Mouse (Mus musculus) 3134 (cell line): ENCODE measurements around the gene Gm39115.
"Not testable (repeated sequence)": the region's sequence is repeated elsewhere in the genome, so short reads cannot be mapped to it uniquely, and the experiment has no call there.

ENCODE experiments used
- DNase-seq: peaks from one replicate; pipeline ENCODE4 v3.0.0-alpha.2; 2011; ENCODE audit warnings: low spot score; ENCODE audit not compliant: insufficient read length; ENCODE audit errors: extremely low read depth

Gm39115 gene

DNA sequence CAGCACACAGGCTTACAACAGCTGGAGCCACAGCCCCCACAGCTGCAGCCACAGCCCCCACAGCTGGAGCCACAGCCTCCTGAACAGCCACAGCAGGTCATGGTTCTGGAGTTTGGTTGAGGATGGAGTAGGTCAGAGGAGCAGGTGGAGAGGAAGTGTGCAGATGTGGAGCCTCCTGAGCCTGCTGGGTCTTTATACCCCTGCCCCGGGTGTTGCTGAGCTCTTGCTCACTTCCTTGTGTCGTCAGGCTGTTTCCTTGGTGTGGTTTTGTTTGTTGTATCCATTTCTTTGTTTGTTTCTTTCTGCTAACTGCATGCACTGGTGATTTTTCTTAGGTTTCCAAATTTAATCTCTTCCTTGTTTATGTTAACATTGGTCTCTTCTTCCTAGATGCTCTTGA lies at the start of gene Gm39115:
Gm39115 (minus strand) TSS at position 101 of the 400 bp plus-strand sequence.
- DNase-seq = not testable (repeated sequence)

DNA sequence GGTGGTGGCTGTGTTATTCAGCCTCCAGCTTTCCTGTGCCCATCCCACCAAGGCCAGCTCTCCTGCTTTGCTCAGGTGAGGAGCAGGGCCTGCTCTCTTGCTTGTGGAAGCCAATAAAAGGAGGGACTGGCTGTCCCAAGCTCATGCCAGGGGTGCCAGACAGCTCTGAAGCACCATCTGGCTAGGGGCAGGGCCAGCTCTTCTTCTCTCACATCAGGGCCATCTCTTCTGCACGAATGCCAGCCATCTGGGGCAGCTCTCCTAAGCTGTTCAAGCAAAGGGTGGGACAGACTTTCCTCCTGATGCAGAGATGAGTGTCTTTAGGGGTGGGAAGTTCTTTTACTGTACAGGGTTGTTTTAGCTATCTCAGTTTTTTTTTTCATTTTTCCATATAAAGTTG lies 45.2 kb upstream of the Gm39115 start:
- DNase-seq = no peak

DNA sequence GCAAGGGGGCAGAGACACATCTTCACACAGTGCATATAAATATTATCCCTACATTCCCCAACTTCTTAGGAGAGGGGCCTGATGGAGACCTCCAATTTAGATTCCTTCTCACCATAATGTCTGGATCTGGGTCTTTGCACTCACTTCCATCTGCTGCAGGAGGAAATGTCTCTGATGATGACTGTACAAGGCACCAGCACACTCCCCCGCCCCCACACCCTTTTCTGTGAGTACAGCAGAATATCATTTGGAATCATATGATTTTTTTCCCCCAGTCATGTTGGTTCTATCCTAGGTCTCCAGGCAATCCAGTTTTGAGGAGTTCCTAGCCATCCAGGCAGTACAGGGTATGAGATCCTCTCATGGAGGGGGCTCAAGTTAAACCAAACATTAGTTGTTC lies 42.9 kb upstream of the Gm39115 start:
- DNase-seq = no peak

DNA sequence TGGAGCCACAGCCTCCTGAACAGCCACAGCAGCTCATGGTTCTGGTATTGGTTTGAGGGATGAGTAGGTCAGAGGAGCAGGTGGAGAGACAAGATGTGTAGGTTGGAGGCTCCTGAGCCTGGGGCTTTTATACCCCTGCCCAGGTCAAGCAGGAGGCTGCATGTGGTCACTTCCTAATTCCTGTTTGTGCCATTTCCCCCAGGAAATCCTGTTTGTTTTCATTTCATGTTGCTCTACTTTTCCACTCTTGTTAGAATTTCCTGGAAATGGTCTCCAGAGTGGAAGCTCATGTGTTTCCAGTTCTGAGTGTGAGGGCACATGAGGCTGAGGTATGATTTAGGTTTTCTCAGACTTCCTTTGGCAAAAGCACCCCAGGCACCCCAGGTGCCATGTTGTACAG lies 40.1 kb upstream of the Gm39115 start, which contains the start of gene Krtap5-2:
Krtap5-2 (minus strand) TSS at position 101 of the 400 bp plus-strand sequence.
- DNase-seq = not testable (repeated sequence)

DNA sequence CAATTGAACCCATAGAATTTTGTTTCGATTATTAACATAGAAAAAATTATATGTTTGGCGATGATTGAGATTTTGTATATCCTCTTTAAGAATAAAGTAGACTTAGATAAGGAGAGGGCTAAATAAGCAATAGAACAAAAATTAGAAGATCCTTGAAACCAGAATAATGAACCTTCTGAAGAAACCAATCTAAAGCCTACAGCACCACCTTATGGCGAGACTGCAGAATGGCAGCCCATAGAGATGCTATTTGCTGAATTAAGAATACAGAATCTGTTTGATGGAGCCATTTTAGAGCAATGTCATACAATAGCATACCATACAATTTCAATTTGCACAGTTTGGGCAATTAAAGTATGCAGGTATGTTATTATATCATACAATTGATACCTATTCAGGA lies 34.0 kb upstream of the Gm39115 start:
- no peak for DNase-seq

DNA sequence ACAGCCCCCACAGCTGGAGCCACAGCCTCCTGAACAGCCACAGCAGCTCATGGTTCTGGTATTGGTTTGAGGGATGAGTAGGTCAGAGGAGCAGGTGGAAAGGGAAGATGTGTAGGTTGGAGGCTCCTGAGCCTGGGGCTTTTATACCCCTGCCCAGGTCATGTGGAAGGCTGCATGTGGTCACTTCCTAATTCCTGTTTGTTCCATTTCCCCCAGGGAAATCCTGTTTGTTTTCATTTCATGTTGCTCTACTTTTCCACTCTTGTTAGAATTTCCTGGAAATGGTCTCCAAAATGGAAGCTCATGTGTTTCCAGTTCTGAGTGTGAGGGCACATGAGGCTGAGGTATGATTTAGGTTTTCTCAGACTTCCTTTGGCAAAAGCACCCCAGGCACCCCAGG lies 29.8 kb upstream of the Gm39115 start, which contains the start of gene Gm4553:
Gm4553 (minus strand) TSS at position 101 of the 400 bp plus-strand sequence.
- not testable (repeated sequence) for DNase-seq

DNA sequence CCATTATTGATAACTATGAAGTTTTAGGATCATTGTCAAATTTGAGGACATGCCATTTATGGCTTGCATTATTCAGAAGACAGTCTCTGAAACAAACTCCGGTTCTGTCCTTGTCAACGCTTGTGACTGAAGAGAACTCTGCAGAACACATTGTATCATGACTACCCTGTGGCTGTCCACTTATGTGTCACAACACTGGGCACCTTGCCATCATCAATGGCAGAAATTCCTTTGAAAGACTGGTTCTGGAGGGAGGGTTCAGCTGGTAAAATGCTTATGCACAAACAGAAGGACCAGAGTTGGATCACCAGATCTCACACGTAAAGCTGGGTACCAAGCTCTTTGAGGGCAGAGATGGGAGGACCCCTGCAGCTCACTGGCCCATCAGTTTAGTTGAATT lies 23.5 kb upstream of the Gm39115 start:
- DNase-seq = no peak

DNA sequence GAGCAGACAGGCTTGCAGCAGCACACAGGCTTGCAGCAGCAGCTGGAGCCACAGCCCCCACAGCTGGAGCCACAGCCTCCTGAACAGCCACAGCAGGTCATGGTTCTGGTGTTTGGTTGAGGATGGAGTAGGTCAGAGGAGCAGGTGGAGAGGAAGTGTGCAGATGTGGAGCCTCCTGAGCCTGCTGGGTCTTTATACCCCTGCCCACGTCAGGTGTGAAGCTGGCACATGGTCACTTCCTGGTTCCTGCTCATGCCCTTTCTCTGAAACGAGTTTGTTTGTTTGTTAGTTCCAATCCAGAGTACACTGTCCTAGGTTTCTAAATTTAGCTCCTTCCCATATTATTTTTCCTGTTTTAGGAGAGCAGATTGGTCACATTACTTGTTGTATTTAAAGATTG lies 21.2 kb upstream of the Gm39115 start, which contains the start of gene Gm29735:
Gm29735 (minus strand) TSS at position 101 of the 400 bp plus-strand sequence.
- DNase-seq = not testable (repeated sequence)

DNA sequence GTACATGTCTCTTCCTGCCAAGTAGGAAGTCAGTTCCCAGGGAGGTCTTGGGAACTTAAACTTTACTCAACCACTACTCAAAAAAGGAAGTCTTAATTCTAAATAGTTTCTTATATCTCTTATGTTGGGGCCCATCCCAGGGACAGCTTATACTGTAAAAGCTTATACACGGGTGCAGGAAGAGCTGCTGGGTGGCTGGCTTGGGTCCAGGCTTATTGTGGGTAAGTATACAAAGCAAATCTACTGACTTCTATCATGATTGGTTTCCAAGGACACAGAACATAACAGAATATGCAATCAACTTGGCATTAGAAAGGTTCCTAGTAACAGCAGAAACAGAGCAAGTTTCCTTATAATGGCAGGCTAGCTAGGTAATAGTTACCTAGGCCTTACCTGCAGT lies 19.5 kb upstream of the Gm39115 start:
- no peak for DNase-seq

DNA sequence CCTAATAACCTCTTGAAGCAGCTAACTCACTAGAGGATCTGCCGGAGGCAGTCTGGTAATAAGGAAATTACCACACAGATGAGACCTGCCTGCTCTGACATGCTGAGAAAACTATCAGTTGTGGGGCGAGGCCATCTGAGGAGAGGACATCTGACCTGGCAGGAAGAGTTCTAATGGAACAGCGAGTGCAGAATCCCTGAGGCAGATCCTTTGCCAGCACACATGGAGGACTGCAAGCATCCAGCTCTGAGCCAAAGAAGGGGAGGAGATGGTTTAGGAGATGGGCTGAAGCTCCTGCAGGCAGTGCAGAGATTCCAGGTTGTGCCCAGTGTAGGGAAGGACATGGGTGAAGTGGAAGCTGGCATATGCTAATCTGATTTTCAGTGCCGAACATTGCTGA lies 16.4 kb upstream of the Gm39115 start:
- no peak for DNase-seq

DNA sequence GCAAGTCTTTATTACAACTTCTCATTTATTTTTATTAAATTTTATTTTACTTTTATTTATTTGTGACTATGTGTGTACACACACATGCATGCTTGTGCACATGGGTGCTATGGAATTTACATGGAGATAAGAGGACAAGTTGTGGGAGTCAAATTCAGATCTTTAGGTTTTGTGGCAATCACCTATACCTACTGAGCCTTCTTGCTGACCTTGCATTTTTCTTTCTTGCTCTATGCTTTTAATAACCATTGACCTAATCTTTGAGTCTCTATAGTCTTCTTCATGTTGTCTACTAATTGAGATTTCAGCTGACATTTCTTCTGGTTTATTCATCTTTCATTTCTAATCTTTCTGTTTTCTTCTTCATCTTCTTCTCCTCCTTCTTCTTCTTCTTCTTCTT lies 12.8 kb upstream of the Gm39115 start:
- DNase-seq = no peak

DNA sequence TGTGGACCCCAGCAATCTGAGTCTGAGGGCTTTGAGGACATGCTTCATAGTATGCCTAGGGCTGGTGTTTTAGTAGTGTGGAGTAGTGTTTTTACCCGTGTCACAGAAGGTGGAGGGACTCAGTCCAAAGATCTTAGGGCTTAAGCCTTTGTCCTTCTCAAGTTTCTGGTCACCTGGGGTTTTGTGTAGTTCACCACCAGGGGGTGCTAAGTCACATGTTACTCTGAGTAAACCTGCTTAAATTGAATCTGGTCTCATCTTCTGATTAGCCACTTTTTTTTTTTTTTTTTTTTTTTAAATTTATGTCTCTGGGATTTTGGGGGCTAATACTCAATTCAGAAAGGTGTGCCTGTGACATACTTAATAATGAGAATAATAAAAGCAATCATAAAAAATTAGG lies 10.2 kb upstream of the Gm39115 start:
- DNase-seq = no peak

DNA sequence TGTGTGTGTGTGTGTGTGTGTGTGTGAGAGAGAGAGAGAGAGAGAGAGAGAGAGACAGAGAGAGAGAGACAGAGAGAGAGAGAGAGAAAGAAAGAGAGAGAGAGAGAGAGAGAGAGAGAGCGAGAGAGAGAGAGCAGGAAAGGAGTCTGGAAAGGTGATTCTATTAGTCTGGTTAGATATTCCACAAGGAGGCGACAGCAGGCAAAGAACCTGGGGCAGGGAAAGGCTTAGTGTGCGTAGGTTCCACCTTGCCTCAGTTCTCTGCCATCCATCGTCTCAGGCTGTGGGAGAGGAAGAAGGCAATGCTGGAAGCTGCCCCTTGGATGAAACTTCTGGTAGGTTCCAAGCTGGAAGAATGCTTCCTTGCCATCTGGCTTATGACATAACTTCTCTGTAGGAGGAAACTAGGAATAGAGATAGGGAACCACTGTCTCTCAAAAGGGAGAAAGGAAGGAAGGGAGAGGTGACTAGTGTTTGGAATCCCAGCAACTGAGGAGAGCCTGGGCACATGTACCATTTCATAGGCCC lies 9.6 kb upstream of the Gm39115 start:
- no peak for DNase-seq

DNA sequence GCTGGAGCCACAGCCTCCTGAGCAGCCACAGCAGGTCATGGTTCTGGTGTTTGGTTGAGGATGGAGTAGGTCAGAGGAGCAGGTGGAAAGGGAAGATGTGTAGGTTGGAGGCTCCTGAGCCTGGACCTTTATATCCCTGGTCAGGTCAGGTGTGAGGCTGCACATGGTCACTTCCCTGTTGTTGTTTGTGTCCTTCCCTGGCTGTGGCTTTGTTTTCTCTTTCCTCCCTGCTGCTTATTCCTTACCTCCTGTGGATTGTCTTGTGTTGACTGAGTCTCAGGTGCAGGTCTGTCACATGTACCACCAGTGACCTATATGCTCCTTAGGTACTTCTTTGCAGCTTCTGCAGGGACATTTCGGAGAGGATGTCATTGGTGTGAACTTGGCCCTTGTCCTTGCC lies 8.7 kb upstream of the Gm39115 start, which contains the start of gene Gm45337:
Gm45337 (minus strand) TSS at position 101 of the 400 bp plus-strand sequence.
- DNase-seq = no peak

DNA sequence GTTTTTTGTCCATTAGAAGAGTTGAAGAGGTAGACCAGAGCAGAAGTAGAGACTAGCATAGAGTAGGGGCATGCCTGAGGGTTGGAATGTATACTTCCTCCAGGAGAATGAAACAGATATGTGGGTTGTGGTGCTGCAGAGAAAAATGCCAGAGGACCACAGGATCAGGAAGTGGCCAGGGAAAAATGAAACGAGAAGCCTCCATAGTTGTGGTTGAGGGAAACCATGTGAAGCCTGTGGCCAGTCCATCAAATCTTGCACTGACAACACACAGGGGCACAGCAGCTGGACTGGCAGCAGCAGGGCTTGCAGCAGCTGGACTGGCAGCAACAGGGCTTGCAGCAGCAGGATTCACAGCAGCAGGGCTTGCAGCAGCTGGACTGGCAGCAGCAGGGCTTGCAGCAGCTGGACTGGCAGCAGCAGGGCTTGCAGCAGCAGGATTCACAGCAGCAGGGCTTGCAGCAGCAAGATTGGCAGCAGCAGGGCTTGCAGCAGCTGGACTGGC lies 7.7 kb upstream of the Gm39115 start:
- peak; percentile 54 for DNase-seq

DNA sequence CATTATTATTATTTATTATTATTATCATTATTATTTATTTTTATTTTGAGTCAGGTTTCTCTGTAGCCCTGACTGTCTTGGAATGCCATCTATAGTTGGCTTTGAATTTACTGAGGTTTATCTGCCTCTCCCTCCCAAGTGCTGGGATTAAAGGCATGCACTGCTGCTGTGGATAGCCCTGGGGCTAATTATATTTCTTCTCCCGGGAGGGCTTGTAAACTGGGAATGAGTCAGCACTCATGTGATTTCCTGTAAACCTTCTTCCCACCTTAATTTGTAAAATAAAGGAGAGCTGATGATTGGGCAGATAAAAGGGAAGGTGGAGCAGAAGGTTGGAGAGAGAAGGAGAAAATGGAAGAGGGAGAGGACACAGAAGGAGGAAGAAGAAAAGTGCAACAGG lies 4.9 kb upstream of the Gm39115 start:
- DNase-seq = no peak

DNA sequence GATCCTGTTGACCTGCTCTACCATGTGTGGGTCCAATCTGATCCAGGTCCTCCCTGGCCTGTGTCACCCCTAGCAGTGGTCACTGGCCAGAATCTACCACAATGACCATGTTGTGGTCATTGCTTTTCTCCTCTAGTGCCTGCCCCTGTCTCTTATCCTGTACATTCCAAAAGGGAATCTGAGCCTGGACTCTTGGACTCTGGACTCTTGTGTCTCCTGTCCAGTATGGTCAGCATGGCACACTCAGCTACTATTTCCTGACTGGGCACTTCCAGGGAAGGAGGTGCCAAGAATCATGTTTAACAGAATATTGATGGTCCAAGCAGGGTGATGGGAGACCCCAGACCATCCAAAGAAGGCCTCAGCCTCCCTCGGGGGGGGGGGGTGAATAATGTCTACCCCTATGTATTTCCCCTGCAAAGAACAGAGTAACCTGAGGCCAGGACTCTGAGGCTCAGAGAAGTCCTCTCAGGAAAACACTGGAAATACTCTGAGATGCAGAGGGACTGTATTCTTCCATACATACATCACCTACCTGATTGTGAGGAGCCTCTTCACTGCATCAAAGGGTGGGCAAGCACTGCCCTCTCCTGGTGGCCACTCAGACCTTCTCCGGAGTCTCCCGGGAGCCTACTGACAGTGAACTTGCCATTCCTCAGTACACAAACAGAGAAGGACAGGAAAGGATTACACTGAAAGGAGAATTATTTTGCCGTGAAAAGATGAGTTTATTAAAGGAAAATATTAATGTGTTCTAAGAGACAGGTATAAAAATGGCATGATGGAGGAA lies 1.4 kb downstream of the Gm39115 start:
- DNase-seq = no peak

DNA sequence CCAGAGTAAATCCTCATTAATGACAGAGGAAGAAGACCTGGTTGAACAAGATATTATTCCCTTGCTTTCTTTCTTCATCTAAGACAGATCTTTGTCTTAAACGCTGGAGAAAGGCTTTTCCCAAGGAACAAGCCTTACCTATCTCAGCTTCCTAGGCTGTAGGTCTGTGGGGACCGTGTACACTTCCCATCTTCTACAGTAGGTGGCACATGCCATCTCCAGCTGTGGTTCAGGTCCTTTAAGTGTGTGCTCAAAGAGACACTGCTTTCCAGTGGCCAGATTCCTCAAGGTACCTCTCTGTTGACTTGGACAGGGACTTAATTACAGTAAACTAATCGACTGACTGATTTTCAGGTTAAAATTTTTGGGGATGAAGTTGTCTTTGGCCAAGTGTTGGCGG lies 7.0 kb downstream of the Gm39115 start:
- no peak for DNase-seq

DNA sequence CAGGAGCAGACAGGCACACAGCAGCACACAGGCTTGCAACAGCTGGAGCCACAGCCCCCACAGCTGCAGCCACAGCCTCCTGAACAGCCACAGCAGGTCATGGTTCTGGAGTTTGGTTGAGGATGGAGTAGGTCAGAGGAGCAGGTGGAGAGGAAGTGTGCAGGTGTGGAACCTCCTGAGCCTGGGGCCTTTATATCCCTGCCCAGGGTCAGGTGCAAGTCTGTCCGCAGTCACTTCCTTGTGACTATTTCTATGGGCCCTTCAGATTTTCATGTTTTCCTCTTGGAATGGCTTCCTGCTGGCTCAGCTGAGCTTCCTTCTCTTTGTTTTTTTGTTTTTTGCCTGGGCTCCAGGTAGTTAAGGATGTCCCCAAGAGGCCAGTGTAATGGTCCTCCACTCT lies 15.2 kb downstream of the Gm39115 start, which contains the start of gene Gm45618:
Gm45618 (minus strand) TSS at position 101 of the 400 bp plus-strand sequence.
- DNase-seq = not testable (repeated sequence)

DNA sequence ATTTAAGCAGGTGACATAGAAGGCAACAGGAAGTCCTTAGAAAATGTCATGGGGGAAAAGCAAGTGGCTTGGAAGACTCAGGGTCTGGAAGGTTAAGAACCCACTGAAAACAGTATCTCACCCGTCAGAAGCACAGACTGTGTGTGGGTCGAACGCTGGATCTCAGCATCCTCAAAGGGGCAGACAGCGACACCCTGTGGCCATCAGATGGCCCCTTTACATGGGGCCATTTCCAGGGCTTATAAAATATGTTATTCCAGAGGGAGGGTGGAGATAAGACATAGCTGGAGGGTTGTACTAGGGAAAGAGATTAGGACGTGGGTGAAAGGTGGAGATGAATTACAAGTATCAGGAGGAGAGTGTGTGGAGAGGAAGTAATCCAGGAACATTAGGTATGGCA lies 16.2 kb downstream of the Gm39115 start:
- DNase-seq = no peak

DNA sequence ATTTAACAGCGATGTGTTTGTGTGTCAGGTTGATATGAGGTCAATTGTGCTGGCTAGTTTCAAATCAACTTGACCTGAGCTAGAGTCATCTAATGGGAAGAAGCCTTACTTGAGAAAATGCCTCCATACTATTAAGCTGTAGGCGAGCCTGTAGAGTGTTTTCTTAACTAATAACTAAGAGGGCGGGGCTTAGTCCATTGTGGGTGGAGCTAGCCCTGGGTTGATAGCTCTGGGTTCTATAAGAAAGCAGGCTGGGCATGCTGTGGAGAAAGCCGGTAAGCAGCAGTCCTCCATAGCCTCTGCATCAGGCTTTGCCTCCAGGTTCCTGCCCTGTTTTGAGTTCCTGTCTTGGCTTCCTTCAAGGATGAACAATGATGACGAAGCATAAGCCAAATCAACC lies 31.1 kb downstream of the Gm39115 start:
- DNase-seq = no peak

DNA sequence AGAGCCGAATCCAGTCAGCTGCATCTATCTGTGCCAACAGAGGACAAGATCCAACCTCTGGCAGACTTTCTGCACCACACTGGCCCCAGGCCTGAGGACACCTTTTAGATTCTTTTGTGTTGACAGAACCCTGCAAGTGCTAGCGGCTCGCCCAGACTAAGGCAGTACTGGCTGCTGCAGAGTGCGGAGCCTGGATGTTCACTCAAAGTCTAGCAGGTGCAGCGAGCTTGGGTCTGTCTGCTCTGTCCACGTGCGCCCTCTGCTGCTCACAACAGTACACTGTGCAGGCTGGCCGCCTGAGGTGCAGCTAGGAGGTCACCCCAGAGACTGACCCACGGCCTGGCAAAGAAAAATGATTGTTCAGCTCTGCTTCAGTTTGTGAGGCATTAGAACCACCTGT lies 38.1 kb downstream of the Gm39115 start:
- peak; percentile 53 for DNase-seq
